Mouse (Mus musculus) ES-Bruce4 (cell line): Measurements from ENCODE around the gene Arhgap15.

Experiments
- CTCF ChIP-seq: IDR thresholded peaks from one replicate; pipeline ENCODE4 v1.8.1; 2011; ENCODE audit warnings: low read depth, low read length
- EP300 ChIP-seq: IDR thresholded peaks from 2 replicates; pipeline ENCODE4 v1.6.1; 2011; ENCODE audit warnings: low read depth, low read length; ENCODE audit not compliant: insufficient read depth
- POLR2A ChIP-seq: IDR thresholded peaks from one replicate; pipeline ENCODE4 v1.8.1; 2011; ENCODE audit warnings: low read length; ENCODE audit not compliant: insufficient read depth

DNA sequence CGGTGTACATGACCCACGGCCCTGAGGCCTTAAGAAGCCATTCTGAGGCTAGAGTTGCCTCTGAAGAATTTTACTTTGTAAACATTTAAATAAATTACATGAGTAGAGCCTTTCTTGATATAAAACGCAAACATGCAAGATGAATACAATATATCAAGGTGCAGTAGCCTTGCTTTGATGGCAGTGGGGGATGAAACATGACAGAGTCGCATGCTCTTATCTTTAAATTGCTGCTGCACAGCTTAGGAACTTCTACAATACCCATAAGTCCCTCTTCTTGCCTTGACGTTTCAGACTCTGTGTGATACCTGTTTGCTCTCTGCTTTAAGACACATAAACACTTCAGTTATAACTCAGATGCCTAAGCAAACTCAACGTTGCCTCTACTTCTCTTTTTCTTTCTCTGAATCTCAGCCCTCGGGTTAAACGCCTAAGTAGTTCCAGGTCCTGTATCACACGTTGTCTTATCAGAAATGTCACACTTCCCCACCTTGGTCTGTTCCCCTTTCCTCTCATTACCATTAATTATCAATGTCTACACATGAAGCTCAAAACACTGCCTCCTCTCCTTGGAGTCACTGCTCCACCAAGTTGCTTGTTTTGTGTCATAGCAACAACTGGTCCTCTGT, 9.3 kb upstream of the Arhgap15 start:
- TF ChIP-seq POLR2A (no peak), CTCF (no peak), EP300 (no peak)
